Mouse (Mus musculus): ENCODE results near the gene Rapsn.

Rapsn gene

GRCm38 (mm10) chr2:91080784-91081513 is 45.5 kb downstream of the Rapsn start:
- no peak for DNase-seq (ENCODE audit: low read depth, low spot score)

GRCm38 (mm10) chr2:91081775-91082695 is 46.6 kb downstream of the Rapsn start, which contains the start of gene Spi1:
TSS of gene Spi1 (plus strand) at chr2:91082390.
- DNase-seq (ENCODE audit: low read depth, low spot score): no peak

GRCm38 (mm10) chr2:91082844-91083243 is 47.4 kb downstream of the Rapsn start:
- no peak for DNase-seq (ENCODE audit: low read depth, low spot score)

- no peak for DNase-seq (ENCODE audit: low read depth, low spot score)
These were observed 48.0 kb downstream of the Rapsn start for GRCm38 (mm10) chr2:91083366-91083940.

GRCm38 (mm10) chr2:91084179-91084820 is 48.9 kb downstream of the Rapsn start:
- DNase-seq (ENCODE audit: low read depth, low spot score): no peak

- DNase-seq (ENCODE audit: low read depth, low spot score): no peak
These were observed 50.3 kb downstream of the Rapsn start for GRCm38 (mm10) chr2:91085494-91086391.

GRCm38 (mm10) chr2:91086392-91087237 is 51.2 kb downstream of the Rapsn start:
- no peak for DNase-seq (ENCODE audit: low read depth, low spot score)

GRCm38 (mm10) chr2:91087453-91087852 is 52.0 kb downstream of the Rapsn start:
- no peak for DNase-seq (ENCODE audit: low read depth, low spot score)

- DNase-seq (ENCODE audit: low read depth, low spot score): no peak
These were observed 53.6 kb downstream of the Rapsn start for GRCm38 (mm10) chr2:91088987-91089386.

- DNase-seq (ENCODE audit: low read depth, low spot score): no peak
These were observed 54.8 kb downstream of the Rapsn start for GRCm38 (mm10) chr2:91090208-91090607.

GRCm38 (mm10) chr2:91090827-91091226 is 55.4 kb downstream of the Rapsn start:
- no peak for DNase-seq (ENCODE audit: low read depth, low spot score)

Measured in ES-CJ7 (cell line).